Mouse (Mus musculus) thymus, adult 2 months (tissue): ENCODE measurements around the gene Bpnt1. TPM values are rescaled to one million over a fixed set of nuclear protein-coding genes. Genes with fewer than 3 reads are reported as not detected.
A peak's percentile ranks its signal among the peaks of the same experiment; 100 is the strongest.

Source experiments
- DNase-seq: peaks from one replicate; pipeline ENCODE4 v3.0.0; 2021
- H3K27ac ChIP-seq: fragments of 200-500 bp; 2 replicates; pipeline ENCODE4 v1.5.1; 2012; ENCODE audit warnings: low read length, control low read depth; ENCODE audit not compliant: control insufficient read depth, insufficient read depth
- H3K27me3 ChIP-seq: fragments of 200-500 bp; 2 replicates; pipeline ENCODE4 v1.6.1; 2012; ENCODE audit warnings: mild to moderate bottlenecking, low read length, moderate library complexity, mixed read lengths; ENCODE audit not compliant: control insufficient read depth, insufficient read depth
- H3K36me3 ChIP-seq: fragments of 200-500 bp; 2 replicates; pipeline ENCODE4 v1.6.1; 2012; ENCODE audit warnings: mild to moderate bottlenecking, low read length, moderate library complexity; ENCODE audit not compliant: control insufficient read depth, insufficient read depth
- H3K4me1 ChIP-seq: fragments of 200-500 bp; replicated peaks from 2 replicates; pipeline ENCODE4 v1.6.1; 2012; ENCODE audit warnings: low read length; ENCODE audit not compliant: control insufficient read depth, insufficient read depth
- H3K4me3 ChIP-seq: fragments of 200-500 bp; 2 replicates; pipeline ENCODE4 v1.5.1; 2012; ENCODE audit warnings: mild to moderate bottlenecking, low read length, control low read depth, moderate library complexity; ENCODE audit not compliant: control insufficient read depth, insufficient read depth
- CTCF ChIP-seq: fragments of 200-500 bp; IDR thresholded peaks from 2 replicates; pipeline ENCODE4 v1.5.1; 2012; ENCODE audit warnings: mild to moderate bottlenecking, control low read depth, low read length, moderate library complexity, borderline replicate concordance; ENCODE audit not compliant: control insufficient read depth, poor library complexity, insufficient read depth; ENCODE audit errors: extremely low read depth
- POLR2A ChIP-seq: fragments of 200-500 bp; IDR thresholded peaks from 2 replicates; pipeline ENCODE4 v1.6.1; 2012; ENCODE audit warnings: mild to moderate bottlenecking, low read length, control low read depth, moderate library complexity; ENCODE audit not compliant: control insufficient read depth, poor library complexity, insufficient read depth; ENCODE audit errors: extremely low read depth
- WGBS: fragments of 180-500 bp; shearing (Covaris S2); methylation state at CpG from one replicate; pipeline ENCODE4 v1.1.7; 2018; 5-methylcytosine and 5-hydroxymethylcytosine counted together
- polyA plus RNA-seq: library from polyadenylated mRNA; depleted of rRNA; stranded (reverse); fragments of >200 nt; gene quantifications from 2 replicates; pipeline ENCODE4 v1.2.3, GENCODE M21; 2012

Bpnt1 gene
- polyA plus RNA-seq, 1 experiment = 14.0 TPM

DNA sequence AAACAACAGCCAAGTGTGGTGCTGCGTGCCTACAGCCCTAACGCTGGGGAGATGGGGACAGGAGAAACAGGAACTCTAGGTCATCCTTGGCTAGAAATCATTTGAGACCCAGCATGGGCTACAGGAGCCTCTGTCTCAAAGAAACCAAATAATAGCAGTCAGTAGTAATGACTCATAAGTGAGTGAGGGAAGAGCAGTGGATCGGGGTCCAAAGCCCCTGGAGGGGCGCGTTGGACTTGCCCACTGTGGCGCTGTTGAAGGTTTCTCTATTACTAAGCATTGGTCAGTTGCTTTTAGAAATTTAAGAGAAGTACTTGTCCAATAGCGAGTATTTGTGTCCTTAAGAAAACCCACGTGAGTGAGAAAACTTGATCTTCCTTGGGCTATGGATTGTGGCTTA, 21.4 kb downstream of the Bpnt1 start:
- over 99% methylated on average over 8 of the region's 8 CpGs for WGBS

DNA sequence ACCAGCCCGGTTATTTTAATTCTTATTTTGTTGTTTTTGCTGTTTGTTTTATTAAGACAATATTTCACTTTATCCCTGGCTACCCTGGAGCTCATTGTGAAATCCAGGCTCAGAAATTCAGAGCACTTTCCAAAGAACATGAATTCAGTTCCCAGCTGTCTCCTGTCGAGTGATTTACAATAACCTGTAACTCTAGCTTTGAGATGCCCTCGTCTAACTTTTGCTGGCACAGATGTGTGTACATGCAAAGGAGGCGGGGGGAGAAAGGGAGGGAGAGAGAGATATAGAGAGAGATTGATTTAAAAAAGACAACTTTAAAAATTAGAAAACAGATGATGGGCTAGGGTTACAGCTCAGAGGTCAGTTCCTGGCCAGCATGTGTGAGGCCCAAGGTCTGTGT, 22.8 kb downstream of the Bpnt1 start:
- no peaks in the 10 kb centered on the region for H3K27me3 ChIP-seq
- no peak for DNase-seq
- H3K4me1 ChIP-seq = no peaks in the 10 kb centered on the region
- no peak overlapping the region for H3K27ac ChIP-seq
- WGBS = 95% methylated on average over 4 of the region's 4 CpGs
- no peaks in the 10 kb centered on the region for H3K36me3 ChIP-seq
- no peak overlapping the region for H3K4me3 ChIP-seq
- TF ChIP-seq POLR2A (no peak), CTCF (no peak)

More for the DNA sequence above, 21.4 kb downstream of the Bpnt1 start:
- H3K4me1 ChIP-seq = no peaks in the 10 kb centered on the region
- no peak overlapping the region for H3K27ac ChIP-seq
- no peaks in the 10 kb centered on the region for H3K27me3 ChIP-seq
- no peak for DNase-seq
- H3K36me3 ChIP-seq = no peaks in the 10 kb centered on the region
- TF ChIP-seq POLR2A = no peak
- TF ChIP-seq CTCF = no peak
- no peak overlapping the region for H3K4me3 ChIP-seq

DNA sequence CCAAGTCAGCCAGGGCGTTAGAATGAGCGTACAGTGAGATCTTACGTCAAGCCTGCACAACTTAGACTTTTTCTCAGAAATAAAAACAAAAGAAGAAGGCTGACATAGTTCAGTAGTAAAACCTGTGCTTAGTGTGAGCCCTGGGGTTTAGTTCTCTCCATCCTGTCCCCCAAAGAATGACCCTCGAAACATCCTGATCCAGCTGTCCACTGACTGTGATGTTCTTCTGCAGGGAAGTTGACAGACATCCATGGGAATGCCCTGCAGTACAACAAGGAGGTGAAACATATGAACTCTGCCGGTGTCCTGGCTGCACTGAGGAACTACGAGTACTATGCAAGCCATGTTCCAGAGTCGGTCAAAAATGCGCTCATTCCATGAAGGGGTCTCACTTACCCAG, 24.3 kb downstream of the Bpnt1 start:
- no peak overlapping the region for H3K4me3 ChIP-seq
- no peak for DNase-seq
- H3K4me1 ChIP-seq = no peaks in the 10 kb centered on the region
- no peaks in the 10 kb centered on the region for H3K36me3 ChIP-seq
- no peak for TF ChIP-seq CTCF
- no peak for TF ChIP-seq POLR2A
- H3K27ac ChIP-seq = no peak overlapping the region
- no peaks in the 10 kb centered on the region for H3K27me3 ChIP-seq
- 98% methylated on average over 8 of the region's 8 CpGs for WGBS

- no peak for TF ChIP-seq POLR2A
- TF ChIP-seq CTCF = no peak
- Histone ChIP-seq H3K4me3 (no peak overlapping the region), H3K27me3 (no peaks in the 10 kb centered on the region), H3K4me1 (no peaks in the 10 kb centered on the region), H3K36me3 (no peaks in the 10 kb centered on the region), H3K27ac (no peak overlapping the region)
- no peak for DNase-seq
- 89% methylated on average over 4 of the region's 4 CpGs for WGBS
These were observed 26.3 kb downstream of the Bpnt1 start for GRCm38 (mm10) chr1:185358211-185358610.

- no peaks in the 10 kb centered on the region for H3K27me3 ChIP-seq
- under 1% methylated on average over 92 of the region's 92 CpGs for WGBS
- H3K4me1 ChIP-seq = peaks cover 3% of the 10 kb centered on the region
- H3K27ac ChIP-seq = peak within 1 kb of the TSS; percentile 67
- DNase-seq = peak; percentile 99
- H3K4me3 ChIP-seq = peak within 1 kb of the TSS; percentile 91
- TF ChIP-seq POLR2A (peak; percentile 56; the same call in 1 of the 2 replicates), CTCF (peak; percentile 20; the same call in 1 of the 2 replicates)
- H3K36me3 ChIP-seq = no peaks in the 10 kb centered on the region
These were observed 30.9 kb downstream of the Bpnt1 start, which contains the start of gene Eprs for GRCm38 (mm10) chr1:185362677-185363520. Eprs (plus strand) TSS chr1:185363044.

GRCm38 (mm10) chr1:185363526-185364182, 31.7 kb downstream of the Bpnt1 start:
- DNase-seq = no peak

More at GRCm38 (mm10) chr1:185363526-185364182, 31.7 kb downstream of the Bpnt1 start:
- no peaks in the 10 kb centered on the region for H3K36me3 ChIP-seq
- no peaks in the 10 kb centered on the region for H3K27me3 ChIP-seq
- WGBS = 2% methylated on average over 22 of the region's 22 CpGs
- peak overlapping the region; percentile 13 for H3K27ac ChIP-seq
- peak overlapping the region; percentile 91 for H3K4me3 ChIP-seq
- H3K4me1 ChIP-seq = peaks cover 3% of the 10 kb centered on the region
- TF ChIP-seq CTCF = no peak
- TF ChIP-seq POLR2A = no peak
